Mouse (Mus musculus): ENCODE data around the gene Pax2. TPM values are rescaled to one million over a fixed set of nuclear protein-coding genes. Genes with fewer than 3 reads are reported as not detected.
"Not testable (repeated sequence)": the region's sequence is repeated elsewhere in the genome, so short reads cannot be mapped to it uniquely, and the experiment has no call there.

Pax2 gene
- polyA plus RNA-seq, 1 experiment from 2014 or later, result not detected

DNA sequence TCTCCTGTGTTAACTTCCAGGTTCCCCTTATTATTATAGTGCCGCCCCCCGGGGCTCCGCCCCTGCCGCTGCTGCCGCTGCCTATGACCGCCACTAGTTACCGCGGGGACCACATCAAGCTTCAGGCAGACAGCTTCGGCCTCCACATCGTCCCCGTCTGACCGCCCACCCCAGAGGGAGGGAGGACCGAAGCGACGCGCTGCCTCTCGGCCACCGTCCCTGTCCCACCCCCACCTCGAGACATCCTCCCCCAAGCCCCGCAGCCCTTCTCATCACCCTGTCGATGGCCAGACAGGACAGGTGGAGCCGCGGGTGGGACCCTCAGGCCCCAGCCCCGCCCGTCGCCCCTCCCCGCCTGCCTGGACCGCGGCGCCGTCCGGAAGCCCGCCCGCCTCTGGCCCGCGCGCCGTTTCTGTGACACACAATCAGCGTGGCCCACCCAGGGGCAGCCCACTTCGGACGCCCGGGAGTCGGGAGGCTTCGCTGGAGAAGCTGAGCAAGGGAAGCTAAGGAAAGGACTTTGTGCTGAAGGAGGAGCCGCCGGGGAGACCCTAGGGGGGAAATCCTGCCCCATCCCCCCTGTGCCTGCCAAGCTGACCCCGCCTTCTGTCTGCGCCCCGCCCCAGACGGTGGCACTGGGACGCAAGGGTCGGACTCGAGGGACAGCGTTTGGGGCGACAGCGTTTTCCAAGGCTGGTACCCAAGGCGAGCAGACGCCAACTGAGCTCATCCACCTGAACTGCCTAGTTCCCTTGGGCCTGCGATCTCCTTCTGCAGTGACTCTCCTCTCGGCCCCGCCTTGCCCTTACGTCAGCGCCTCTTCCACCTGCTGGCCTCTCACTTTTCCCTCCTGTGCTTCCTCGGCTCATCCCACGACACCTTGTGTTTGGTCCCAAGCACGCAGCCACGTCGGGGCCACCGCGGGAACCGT is 80.4 kb downstream of the Pax2 start:
- ATAC-seq (peak; percentile 41), DNase-seq (ENCODE audit: low spot score) (peak; percentile 24)
- no peaks in the 10 kb centered on the region for H3K36me3 ChIP-seq (ENCODE audit: insufficient read depth, low read length)
- no peak for TF ChIP-seq EP300 (IDR thresholded peaks at IDR 0.05)
- TF ChIP-seq CTCF (IDR thresholded peaks at IDR 0.05), result no peak
- no peak overlapping the region for H3K9ac ChIP-seq (replicated peaks; ENCODE audit: low read depth)
- peak overlapping the region; percentile 76 for H3K4me2 ChIP-seq (replicated peaks; ENCODE audit: low read depth, low read length)
- WGBS, result 1% methylated on average over 68 of the region's 71 CpGs
- H3K27ac ChIP-seq (ENCODE audit: low read length), result no peak overlapping the region
- peak overlapping the region; percentile 44 for H3K4me3 ChIP-seq (ENCODE audit: low read depth, low read length)
- no peaks in the 10 kb centered on the region for H3K9me3 ChIP-seq (ENCODE audit: low read length)
- peaks cover 19% of the 10 kb centered on the region; the same call in 1 of the 2 replicates for H3K4me1 ChIP-seq (ENCODE audit: insufficient read depth, low read depth, low read length)
- H3K27me3 ChIP-seq (replicated peaks; ENCODE audit: insufficient read depth, low read length), result peaks cover 64% of the 10 kb centered on the region

DNA sequence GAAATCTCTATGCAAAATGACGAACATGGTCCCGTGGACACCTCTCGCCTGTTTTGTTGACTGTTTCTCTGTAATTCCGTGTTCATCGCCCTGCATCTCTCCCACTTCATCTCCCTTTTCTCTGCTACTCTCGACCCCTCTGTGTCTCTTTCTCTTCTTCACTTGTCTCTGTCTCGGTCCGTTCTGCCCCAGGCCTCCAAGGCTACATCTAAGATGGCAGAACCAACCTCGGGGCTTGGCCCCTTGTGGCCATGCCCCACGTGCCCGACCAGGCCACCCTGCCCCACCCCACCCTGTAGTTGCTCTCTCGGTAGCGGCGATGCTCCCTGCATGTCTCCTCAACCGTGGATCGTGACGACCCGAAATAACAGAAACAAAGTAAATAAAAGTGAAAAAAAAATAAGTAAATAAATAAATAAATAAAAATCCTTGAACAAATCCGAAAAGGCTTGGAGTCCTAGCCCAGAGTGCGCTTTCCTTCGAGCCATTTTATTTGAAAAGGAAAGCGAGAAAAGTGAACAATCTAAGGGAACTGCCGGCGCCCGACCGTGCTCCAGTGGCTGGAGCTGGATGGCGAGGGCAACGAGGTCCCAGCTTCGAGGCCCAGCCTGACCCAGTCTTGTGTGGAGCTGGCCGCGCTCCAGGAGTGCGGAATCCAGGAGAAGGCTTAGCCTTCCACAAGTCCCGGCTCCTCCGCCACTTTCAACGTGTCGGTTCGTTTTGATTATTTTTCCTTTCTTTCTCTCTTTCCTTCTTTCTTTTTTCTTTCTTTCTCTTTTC is 81.8 kb downstream of the Pax2 start:
- Histone ChIP-seq H3K27me3 (replicated peaks; ENCODE audit: insufficient read depth, low read length) (peaks cover 58% of the 10 kb centered on the region), H3K4me2 (replicated peaks; ENCODE audit: low read depth, low read length) (peak overlapping the region; percentile 34), H3K36me3 (ENCODE audit: insufficient read depth, low read length) (no peaks in the 10 kb centered on the region), H3K4me3 (ENCODE audit: low read depth, low read length) (peak overlapping the region; percentile 44; the same call in 1 of the 2 replicates), H3K27ac (ENCODE audit: low read length) (no peak overlapping the region), H3K9me3 (ENCODE audit: low read length) (no peaks in the 10 kb centered on the region), H3K4me1 (ENCODE audit: insufficient read depth, low read depth, low read length) (peaks cover 19% of the 10 kb centered on the region; the same call in 1 of the 2 replicates), H3K9ac (replicated peaks; ENCODE audit: low read depth) (no peak overlapping the region)
- TF ChIP-seq CTCF (IDR thresholded peaks at IDR 0.05) (no peak), EP300 (IDR thresholded peaks at IDR 0.05) (no peak)
- 3% methylated on average over 37 of the region's 37 CpGs for WGBS
- ATAC-seq (no peak), DNase-seq (ENCODE audit: low spot score) (no peak)

DNA sequence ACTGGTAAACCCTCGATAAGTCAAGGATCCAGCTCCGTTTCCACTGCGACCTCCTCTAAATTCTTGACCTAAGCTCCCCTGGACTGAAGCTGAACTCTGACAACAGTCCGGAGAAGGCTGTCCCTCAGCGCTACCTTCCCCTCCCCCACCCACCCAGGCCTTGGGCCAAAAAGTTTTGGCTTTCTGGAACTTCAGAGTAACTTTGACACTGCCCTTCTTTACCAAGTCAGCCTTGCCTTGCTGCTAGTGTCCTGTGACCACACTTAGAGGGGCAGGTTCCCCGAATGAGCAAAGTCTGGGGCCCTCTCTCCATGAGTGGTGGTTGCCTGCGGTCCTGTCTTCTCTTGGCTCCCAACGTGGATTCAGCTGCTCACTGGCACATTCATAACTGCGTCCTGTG is 82.5 kb downstream of the Pax2 start:
- H3K4me1 ChIP-seq (ENCODE audit: insufficient read depth, low read depth, low read length), result peaks cover 19% of the 10 kb centered on the region; the same call in 1 of the 2 replicates
- no peak overlapping the region for H3K4me3 ChIP-seq (ENCODE audit: low read depth, low read length)
- no peak overlapping the region for H3K9ac ChIP-seq (replicated peaks; ENCODE audit: low read depth)
- H3K9me3 ChIP-seq (ENCODE audit: low read length), result no peaks in the 10 kb centered on the region
- H3K27ac ChIP-seq (ENCODE audit: low read length), result no peak overlapping the region
- no peak for TF ChIP-seq CTCF (IDR thresholded peaks at IDR 0.05)
- no peak for TF ChIP-seq EP300 (IDR thresholded peaks at IDR 0.05)
- 12% methylated on average over 9 of the region's 9 CpGs for WGBS
- H3K4me2 ChIP-seq (replicated peaks; ENCODE audit: low read depth, low read length), result no peak overlapping the region
- ATAC-seq (no peak), DNase-seq (ENCODE audit: low spot score) (no peak)
- no peaks in the 10 kb centered on the region for H3K36me3 ChIP-seq (ENCODE audit: insufficient read depth, low read length)
- peaks cover 58% of the 10 kb centered on the region for H3K27me3 ChIP-seq (replicated peaks; ENCODE audit: insufficient read depth, low read length)

DNA sequence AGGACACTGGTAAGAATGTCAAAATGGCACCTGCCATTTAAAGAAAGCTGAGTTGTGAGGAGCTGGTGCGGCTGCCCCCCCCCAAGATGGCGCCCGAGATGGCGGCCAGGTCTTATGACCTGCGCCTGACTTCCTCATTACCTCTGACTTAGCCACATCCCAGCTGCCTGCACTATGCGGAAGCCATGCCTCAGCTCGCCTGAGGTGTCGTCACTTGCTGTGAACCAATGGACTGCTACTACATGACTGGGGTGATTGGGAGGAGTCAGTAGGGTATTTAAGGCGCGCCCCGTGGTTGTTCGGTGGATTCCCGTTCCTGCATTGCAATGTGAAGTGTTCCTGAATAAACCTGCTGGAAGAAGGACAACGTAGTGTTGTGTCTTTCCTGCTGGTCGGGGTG is 86.8 kb downstream of the Pax2 start:
- H3K27ac ChIP-seq (ENCODE audit: low read length); DNase-seq (ENCODE audit: low spot score); H3K9me3 ChIP-seq (ENCODE audit: low read length); H3K9ac ChIP-seq (replicated peaks; ENCODE audit: low read depth); H3K36me3 ChIP-seq (ENCODE audit: insufficient read depth, low read length); H3K4me1 ChIP-seq (ENCODE audit: insufficient read depth, low read depth, low read length); H3K4me3 ChIP-seq (ENCODE audit: low read depth, low read length); H3K4me2 ChIP-seq (replicated peaks; ENCODE audit: low read depth, low read length); ATAC-seq: not testable (repeated sequence)
- H3K27me3 ChIP-seq (replicated peaks; ENCODE audit: insufficient read depth, low read length), result peaks cover 16% of the 10 kb centered on the region; the same call in 1 of the 2 replicates
- 90% methylated on average over 15 of the region's 15 CpGs for WGBS

DNA sequence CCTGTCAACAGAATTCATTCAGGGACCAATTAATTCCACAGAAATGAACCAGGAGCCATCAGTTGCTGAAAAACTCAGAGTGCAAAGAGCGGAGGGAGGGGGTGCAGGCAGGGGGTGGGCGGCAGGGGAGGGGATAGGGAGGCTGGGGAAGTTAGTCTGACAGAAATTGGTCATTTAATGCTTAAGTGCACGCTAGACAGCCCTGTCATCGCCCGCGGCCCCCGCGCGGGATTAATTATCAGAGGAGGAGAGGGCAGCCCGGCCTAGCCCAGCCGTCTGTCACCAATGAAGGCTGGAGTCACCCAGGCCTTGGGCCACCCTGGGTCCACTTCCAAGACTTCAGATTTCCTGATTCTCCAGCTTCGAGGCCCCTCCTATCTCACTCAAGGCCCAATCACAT is 93.6 kb downstream of the Pax2 start:
- ATAC-seq (no peak), DNase-seq (ENCODE audit: low spot score) (no peak)
- no peak overlapping the region for H3K9ac ChIP-seq (replicated peaks; ENCODE audit: low read depth)
- H3K27ac ChIP-seq (ENCODE audit: low read length), result no peak overlapping the region
- no peaks in the 10 kb centered on the region for H3K27me3 ChIP-seq (replicated peaks; ENCODE audit: insufficient read depth, low read length)
- H3K4me2 ChIP-seq (replicated peaks; ENCODE audit: low read depth, low read length), result no peak overlapping the region
- WGBS, result 71% methylated on average over 12 of the region's 12 CpGs
- TF ChIP-seq CTCF (IDR thresholded peaks at IDR 0.05), result no peak
- TF ChIP-seq EP300 (IDR thresholded peaks at IDR 0.05), result no peak
- H3K4me1 ChIP-seq (ENCODE audit: insufficient read depth, low read depth, low read length), result no peaks in the 10 kb centered on the region
- no peaks in the 10 kb centered on the region for H3K36me3 ChIP-seq (ENCODE audit: insufficient read depth, low read length)
- no peaks in the 10 kb centered on the region for H3K9me3 ChIP-seq (ENCODE audit: low read length)
- H3K4me3 ChIP-seq (ENCODE audit: low read depth, low read length), result no peak overlapping the region

DNA sequence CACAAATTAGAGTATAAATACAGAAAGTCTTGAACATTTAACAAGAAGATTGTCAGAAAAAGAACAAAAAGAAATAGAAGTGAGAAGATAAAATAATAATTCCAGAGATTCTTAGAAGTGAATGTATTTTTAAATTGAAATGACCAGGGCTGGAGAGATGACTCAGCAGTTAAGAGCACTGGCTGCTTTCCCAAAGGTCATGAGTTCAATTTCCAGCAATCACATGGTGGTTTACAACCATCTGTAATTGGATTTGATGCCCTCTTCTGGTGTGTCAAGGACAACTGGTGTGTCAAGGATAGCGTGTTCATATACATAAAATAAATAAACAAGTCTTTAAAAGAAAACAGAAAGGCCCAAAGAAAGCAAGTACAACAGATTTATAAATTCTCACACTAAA is 102.8 kb downstream of the Pax2 start:
- Histone ChIP-seq H3K27me3 (replicated peaks; ENCODE audit: insufficient read depth, low read length) (no peaks in the 10 kb centered on the region), H3K27ac (ENCODE audit: low read length) (no peak overlapping the region), H3K9me3 (ENCODE audit: low read length) (no peaks in the 10 kb centered on the region), H3K4me3 (ENCODE audit: low read depth, low read length) (no peak overlapping the region), H3K9ac (replicated peaks; ENCODE audit: low read depth) (no peak overlapping the region), H3K4me1 (ENCODE audit: insufficient read depth, low read depth, low read length) (no peaks in the 10 kb centered on the region), H3K4me2 (replicated peaks; ENCODE audit: low read depth, low read length) (no peak overlapping the region), H3K36me3 (ENCODE audit: insufficient read depth, low read length) (no peaks in the 10 kb centered on the region)
- 89% methylated on average over 1 of the region's 1 CpGs for WGBS
- ATAC-seq (no peak), DNase-seq (ENCODE audit: low spot score) (no peak)
- TF ChIP-seq CTCF (IDR thresholded peaks at IDR 0.05), result no peak
- no peak for TF ChIP-seq EP300 (IDR thresholded peaks at IDR 0.05)
